Comparison of ENCODE assay signal across 21 mouse cellular contexts in the genomic region with DNA sequence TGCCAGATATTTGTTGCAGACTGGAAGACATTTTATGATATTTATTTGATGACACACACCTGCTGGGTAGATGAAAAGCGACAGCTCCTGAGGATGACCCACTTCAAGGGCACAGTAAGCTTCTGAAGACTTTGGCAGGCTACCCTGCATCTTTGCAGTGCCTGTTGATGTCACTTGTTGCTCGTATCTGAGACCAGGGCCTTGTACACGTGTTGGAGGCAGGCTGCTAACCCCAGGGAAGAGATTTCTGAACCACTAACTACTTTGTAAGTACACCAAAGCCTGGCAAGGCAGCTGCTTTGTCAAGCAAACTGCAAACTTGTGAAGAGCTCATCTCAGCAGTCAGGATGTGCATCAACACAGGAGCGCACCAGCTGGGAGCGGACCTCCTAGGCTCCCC.
DNase-seq lines count a peak whose midpoint lies in the region; ATAC-seq and TF ChIP-seq lines count a peak whose summit lies in the region.
"Had no signal": no experiment of that assay in that cellular context is flagged by ENCODE, and none has a peak within 500 bp of the region (broad histone marks: within the 10 kb centered on the region; RNA-seq: fewer than 3 reads in every experiment).

No protein-coding gene starts in this region.

- TF ChIP-seq CTCF in gastrocnemius, adult 2 months (IDR thresholded peaks at IDR 0.05): no peak
- no peak for TF ChIP-seq CTCF in embryonic fibroblast, embryonic 13.5 days (IDR thresholded peaks at IDR 0.05; ENCODE audit: borderline replicate concordance, insufficient read depth, low read length)

- no peak overlapping the region for H3K9ac ChIP-seq in midbrain, embryonic 15.5 days
- H3K9ac ChIP-seq in forebrain, embryonic 12.5 days: no peak overlapping the region
- H3K9ac ChIP-seq: embryonic facial prominence, embryonic 15.5 days; heart, embryonic 12.5 days; hindbrain, embryonic 14.5 days; intestine, embryonic 15.5 days had no signal

- peak; percentile 6 for DNase-seq in gastrocnemius, adult 2 months
- DNase-seq in gastrocnemius, adult 8-10 months (ENCODE audit: low spot score in 2 of 2): no peak
- peak; percentile 56 to 71 for DNase-seq in thymus, adult 18-20 months
- peak; percentile 68 for DNase-seq in thymus, postnatal 14 days
- no peak for DNase-seq in cerebellum, adult 9-11 months
- DNase-seq: adrenal gland, postnatal 14 days; cerebellum, adult 11-12 months; cerebellum, adult 9-10 months; cerebellum, postnatal 36 days; gastrocnemius, postnatal 10 days; heart, adult 2 months; heart, postnatal 10 days had no signal

- H3K9me3 ChIP-seq in midbrain, embryonic 15.5 days: 0 out of 2 replicates have a peak, but pooled peaks cover 3% of the 10 kb centered on the region
- no peaks in the 10 kb centered on the region for H3K9me3 ChIP-seq in forebrain, embryonic 12.5 days
- H3K9me3 ChIP-seq: embryonic facial prominence, embryonic 15.5 days; heart, embryonic 12.5 days; hindbrain, embryonic 10.5 days; intestine, embryonic 15.5 days had no signal

- no peak overlapping the region for H3K27ac ChIP-seq in gastrocnemius, adult 2 months
- peak overlapping the region; percentile 76 for H3K27ac ChIP-seq in embryonic fibroblast, embryonic 13.5 days (ENCODE audit: insufficient read depth, low read length)
- H3K27ac ChIP-seq in midbrain, embryonic 15.5 days: no peak overlapping the region
- no peak overlapping the region for H3K27ac ChIP-seq in forebrain, embryonic 12.5 days
- H3K27ac ChIP-seq: heart, adult 2 months; hindbrain, embryonic 10.5 days; hindbrain, embryonic 14.5 days had no signal

- 86% methylated on average over 5 of the region's 5 CpGs for WGBS in midbrain, embryonic 15.5 days
- 88% methylated on average over 5 of the region's 5 CpGs for WGBS in forebrain, embryonic 12.5 days

- ATAC-seq in midbrain, embryonic 15.5 days (replicated peaks): no peak
- ATAC-seq in forebrain, embryonic 12.5 days (ENCODE audit: low FRiP score): no peak
- ATAC-seq: forebrain, embryonic 16.5 days had no signal

- H3K4me3 ChIP-seq in gastrocnemius, adult 2 months: no peak overlapping the region
- no peak overlapping the region for H3K4me3 ChIP-seq in embryonic fibroblast, embryonic 13.5 days (ENCODE audit: insufficient read depth, low read length)
- no peak overlapping the region for H3K4me3 ChIP-seq in midbrain, embryonic 15.5 days
- H3K4me3 ChIP-seq in forebrain, embryonic 12.5 days (replicated peaks): no peak overlapping the region
- H3K4me3 ChIP-seq: embryonic facial prominence, embryonic 15.5 days; heart, adult 2 months; heart, embryonic 12.5 days; hindbrain, embryonic 10.5 days; intestine, embryonic 15.5 days had no signal

- no peak for TF ChIP-seq POLR2A in embryonic fibroblast, embryonic 13.5 days (IDR thresholded peaks at IDR 0.05; ENCODE audit: low read depth, low read length)

- no peaks in the 10 kb centered on the region for H3K27me3 ChIP-seq in midbrain, embryonic 15.5 days (replicated peaks)
- H3K27me3 ChIP-seq in forebrain, embryonic 12.5 days: peaks cover 47% of the 10 kb centered on the region
- H3K27me3 ChIP-seq: embryonic facial prominence, embryonic 15.5 days; heart, embryonic 12.5 days; intestine, embryonic 15.5 days had no signal

- intact Hi-C loops in gastrocnemius, adult 2 months (cut with DNase I): no loop called here

- H3K4me2 ChIP-seq in midbrain, embryonic 15.5 days: no peak overlapping the region
- no peak overlapping the region for H3K4me2 ChIP-seq in forebrain, embryonic 12.5 days
- H3K4me2 ChIP-seq: embryonic facial prominence, embryonic 15.5 days; heart, embryonic 12.5 days; hindbrain, embryonic 14.5 days; intestine, embryonic 15.5 days had no signal

- peaks cover 22% of the 10 kb centered on the region for H3K4me1 ChIP-seq in embryonic fibroblast, embryonic 13.5 days (ENCODE audit: control insufficient read depth, insufficient read depth, low read length)
- H3K4me1 ChIP-seq in midbrain, embryonic 15.5 days: peaks cover 11% of the 10 kb centered on the region
- peaks cover 13% of the 10 kb centered on the region for H3K4me1 ChIP-seq in forebrain, embryonic 12.5 days
- H3K4me1 ChIP-seq: hindbrain, embryonic 10.5 days had no signal

- no peaks in the 10 kb centered on the region for H3K36me3 ChIP-seq in midbrain, embryonic 15.5 days (replicated peaks)
- no peaks in the 10 kb centered on the region for H3K36me3 ChIP-seq in forebrain, embryonic 12.5 days (replicated peaks)
- H3K36me3 ChIP-seq: embryonic facial prominence, embryonic 15.5 days; heart, embryonic 12.5 days; hindbrain, embryonic 10.5 days; intestine, embryonic 15.5 days had no signal

Comparison
In these comparisons a context has a peak if more than half of its experiments do, and no peak if none do; other contexts are left out.
1. DNase-seq: peak in gastrocnemius, adult 2 months (single experiment), thymus, adult 18-20 months (2 of 2) and thymus, postnatal 14 days (single experiment); none in gastrocnemius, adult 8-10 months (0 of 2) and cerebellum, adult 9-11 months (single experiment).